10 mouse cellular contexts compared by ENCODE assay signal in the genomic region with DNA sequence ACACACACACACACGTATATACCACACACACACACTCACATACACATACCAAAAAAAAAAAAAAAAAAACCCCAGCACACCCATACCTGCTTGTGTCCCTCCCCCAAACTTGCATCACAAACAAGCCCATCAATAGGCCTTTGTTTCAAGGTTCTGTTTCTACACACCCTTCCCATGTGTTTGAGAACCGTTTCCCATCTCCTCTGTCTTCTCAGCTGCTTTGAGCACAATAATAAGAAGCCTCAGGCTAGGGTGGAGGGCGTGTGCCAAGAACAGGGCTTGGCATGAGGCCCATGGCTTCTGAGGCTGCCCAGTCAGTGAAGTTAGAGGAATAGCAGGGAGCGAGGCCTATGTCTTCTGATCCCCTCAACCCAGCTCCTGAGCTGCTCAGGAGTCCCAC. TPM values are rescaled to one million over a fixed set of nuclear protein-coding genes. Genes with fewer than 3 reads are reported as not detected.
DNase-seq lines count a peak whose midpoint lies in the region; ATAC-seq lines count a peak whose summit lies in the region.
"Had no signal": no experiment of that assay in that cellular context is flagged by ENCODE, and none has a peak within 500 bp of the region (broad histone marks: within the 10 kb centered on the region; RNA-seq: fewer than 3 reads in every experiment).

No protein-coding gene starts in this region.

- intact Hi-C loops in left cerebral cortex, postnatal 14 days (cut with DNase I), result loop anchor here (10.0 kb wide), 3 partner anchors 221 to 471 kb away; no protein-coding TSS in a partner anchor
- intact Hi-C loops in left cerebral cortex, postnatal 36 days (cut with DNase I), result loop anchor here (10.0 kb wide), 1 partner anchor 191 kb away; a partner anchor contains a TSS

- ATAC-seq in cerebellum, adult (ENCODE audit: insufficient number of reproducible peaks, low FRiP score, low TSS enrichment), result no peak

- peak; percentile 10 for DNase-seq in cerebellum, adult 11 months
- peak; percentile 43 to 51 for DNase-seq in left cerebral cortex, postnatal 14 days (ENCODE audit: low spot score in 2 of 2)
- DNase-seq in left cerebral cortex, postnatal 36 days (ENCODE audit: low spot score in 2 of 2), result no peak
- peak; percentile 86 for DNase-seq in ZHBTc4 (ENCODE audit: low read depth, low spot score)
- peak; percentile 74 for DNase-seq in lung, postnatal 10 days
- DNase-seq in urinary bladder, adult 18-20 months (ENCODE audit: low spot score in 2 of 2), result no peak
- DNase-seq in thymus, postnatal 25 days, result no peak
- DNase-seq: B cell, adult 2 months; liver, embryonic 13.5 days had no signal

RNA-seq across cellular contexts. Expression of a gene that starts 31.7 kb away (rescaled TPM):
- total RNA-seq in left cerebral cortex, postnatal 14 days (2021), result 1 to 10 TPM; 6.1 to 6.2 TPM
- total RNA-seq in left cerebral cortex, postnatal 36 days (2021), result 1 to 10 TPM; 4.7 to 5.6 TPM

RNA-seq across cellular contexts. Expression of a gene that starts 50.9 kb away (rescaled TPM):
- total RNA-seq in left cerebral cortex, postnatal 14 days (2021), result 10 to 100 TPM; 25.7 to 26.3 TPM
- 10 to 100 TPM; 22.2 to 22.6 TPM for total RNA-seq in left cerebral cortex, postnatal 36 days (2021)

Comparison
In these comparisons a context has a peak if more than half of its experiments do, and no peak if none do; other contexts are left out.
1. DNase-seq: peak in cerebellum, adult 11 months (single experiment), left cerebral cortex, postnatal 14 days (2 of 2), ZHBTc4 (single experiment) and lung, postnatal 10 days (single experiment); none in left cerebral cortex, postnatal 36 days (0 of 2), urinary bladder, adult 18-20 months (0 of 2) and thymus, postnatal 25 days (single experiment).